Mouse (Mus musculus) cortical plate, adult 2 months (tissue): ENCODE results near the gene Tbc1d1.

Experiments used
- CTCF ChIP-seq: fragments of 200-500 bp; IDR thresholded peaks from 2 replicates; pipeline ENCODE4 v1.5.1; 2011; ENCODE audit warnings: mild to moderate bottlenecking, control low read depth, low read length; ENCODE audit not compliant: insufficient read depth; ENCODE audit errors: extremely low read depth
- POLR2A ChIP-seq: fragments of 200-500 bp; IDR thresholded peaks from 2 replicates; pipeline ENCODE4 v1.6.1; 2011; ENCODE audit warnings: mild to moderate bottlenecking, low read length, control low read depth; ENCODE audit not compliant: insufficient read depth; ENCODE audit errors: extremely low read depth

DNA sequence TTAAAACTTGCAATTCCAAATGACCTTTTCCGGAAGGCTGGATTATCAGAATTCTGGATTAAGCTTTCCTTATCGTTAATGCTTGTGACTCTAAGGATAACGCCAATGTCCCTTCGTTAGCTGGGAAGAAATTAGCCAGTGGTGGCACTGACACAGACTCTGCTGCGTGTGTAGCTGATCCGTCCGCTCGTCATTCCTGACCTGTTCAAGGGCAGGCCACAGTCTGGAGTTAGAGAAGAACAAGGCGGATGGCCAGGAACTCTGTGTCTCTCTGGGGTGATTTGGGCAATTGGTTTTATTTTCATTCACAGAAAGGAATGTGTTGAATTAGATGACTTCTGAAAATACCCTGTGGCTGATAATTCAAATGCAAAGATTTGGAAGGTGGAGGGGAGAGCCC is 118.2 kb downstream of the Tbc1d1 start:
- TF ChIP-seq CTCF (no peak), POLR2A (no peak)
